ENCODE assay signal across 15 mouse cellular contexts in the genomic region with DNA sequence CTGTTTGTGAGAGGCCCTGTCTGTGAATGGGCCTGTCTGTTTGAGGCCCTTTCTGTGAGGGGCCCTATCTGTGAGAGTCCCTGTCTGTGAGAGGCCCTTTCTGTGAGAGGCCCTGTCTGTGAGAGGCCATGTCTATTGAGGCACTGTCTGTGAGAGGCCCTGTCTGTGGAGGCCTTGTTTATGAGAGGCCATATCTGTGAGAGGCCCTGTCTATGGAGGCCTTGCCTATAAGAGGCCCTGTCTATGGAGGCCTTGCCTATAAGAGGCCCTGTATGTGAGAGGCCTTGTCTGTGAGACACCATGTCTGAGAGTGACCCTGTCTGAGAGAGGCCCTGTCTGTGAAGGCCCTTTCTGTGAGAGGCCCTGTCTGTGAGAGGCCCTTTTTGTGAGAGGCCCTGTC. TPM values are rescaled to one million over a fixed set of nuclear protein-coding genes. Genes with fewer than 3 reads are reported as not detected.
DNase-seq lines count a peak whose midpoint lies in the region; ATAC-seq and TF ChIP-seq lines count a peak whose summit lies in the region.
"Had no signal": no experiment of that assay in that cellular context is flagged by ENCODE, and none has a peak within 500 bp of the region (broad histone marks: within the 10 kb centered on the region; RNA-seq: fewer than 3 reads in every experiment).

No protein-coding gene starts in this region.

- peak overlapping the region; percentile 61 for H3K27ac ChIP-seq in forebrain, embryonic 12.5 days
- no peak overlapping the region for H3K27ac ChIP-seq in forebrain, embryonic 16.5 days (ENCODE audit: low read length)
- peak overlapping the region; percentile 6; the same call in 1 of the 2 replicates for H3K27ac ChIP-seq in lung, embryonic 14.5 days (ENCODE audit: low read depth)
- H3K27ac ChIP-seq in hindbrain, postnatal 0 days: no peak overlapping the region
- peak overlapping the region; percentile 90 for H3K27ac ChIP-seq in liver, embryonic 15.5 days (replicated peaks)

- H3K4me1 ChIP-seq in forebrain, embryonic 12.5 days: no peaks in the 10 kb centered on the region
- no peaks in the 10 kb centered on the region for H3K4me1 ChIP-seq in forebrain, embryonic 16.5 days (replicated peaks; ENCODE audit: control insufficient read depth, insufficient read depth, low read length)
- no peaks in the 10 kb centered on the region for H3K4me1 ChIP-seq in lung, embryonic 14.5 days (ENCODE audit: insufficient read depth)
- no peaks in the 10 kb centered on the region for H3K4me1 ChIP-seq in hindbrain, postnatal 0 days (ENCODE audit: insufficient read depth, low read length)
- H3K4me1 ChIP-seq in liver, embryonic 15.5 days (replicated peaks): peaks cover 58% of the 10 kb centered on the region

- peaks cover 29% of the 10 kb centered on the region; the same call in 1 of the 2 replicates for H3K36me3 ChIP-seq in forebrain, embryonic 12.5 days (replicated peaks)
- no peaks in the 10 kb centered on the region; the same call in 1 of the 2 replicates for H3K36me3 ChIP-seq in forebrain, embryonic 16.5 days (ENCODE audit: control insufficient read depth, insufficient read depth)
- peaks cover 7% of the 10 kb centered on the region; the same call in 1 of the 2 replicates for H3K36me3 ChIP-seq in lung, embryonic 14.5 days (ENCODE audit: insufficient read depth)
- peaks cover 10% of the 10 kb centered on the region; the same call in 1 of the 2 replicates for H3K36me3 ChIP-seq in hindbrain, postnatal 0 days (ENCODE audit: insufficient read depth, low read length)
- peaks cover 56% of the 10 kb centered on the region for H3K36me3 ChIP-seq in liver, embryonic 15.5 days (replicated peaks)

- DNase-seq in lung, embryonic 14.5 days: no peak
- DNase-seq in lung, postnatal 36 days: no peak
- no peak for DNase-seq in hindbrain, postnatal 0 days (ENCODE audit: low spot score)
- no peak for DNase-seq in gastrocnemius, adult 18-20 months (ENCODE audit: low spot score)
- DNase-seq in adrenal gland, postnatal 10 days: no peak
- DNase-seq: adrenal gland, adult 2 months; cerebellum, adult 11-12 months; gastrocnemius, postnatal 25 days; kidney, adult 11 months; lung, postnatal 10 days; retina, postnatal 1 day had no signal

- TF ChIP-seq CTCF in lung, embryonic 14.5 days (IDR thresholded peaks at IDR 0.05; ENCODE audit: low read depth): no peak
- TF ChIP-seq CTCF in hindbrain, postnatal 0 days (IDR thresholded peaks at IDR 0.05; ENCODE audit: low read depth): no peak

- no peak overlapping the region for H3K9ac ChIP-seq in forebrain, embryonic 12.5 days
- no peak overlapping the region for H3K9ac ChIP-seq in forebrain, embryonic 16.5 days (replicated peaks; ENCODE audit: low read depth, low read length)
- no peak overlapping the region for H3K9ac ChIP-seq in lung, embryonic 14.5 days
- H3K9ac ChIP-seq in hindbrain, postnatal 0 days (replicated peaks; ENCODE audit: low read length): no peak overlapping the region
- peak overlapping the region; percentile 77 for H3K9ac ChIP-seq in liver, embryonic 15.5 days

- H3K4me3 ChIP-seq in forebrain, embryonic 12.5 days (replicated peaks): no peak overlapping the region
- H3K4me3 ChIP-seq in forebrain, embryonic 16.5 days (replicated peaks; ENCODE audit: low read length): no peak overlapping the region
- no peak overlapping the region; the same call in 1 of the 2 replicates for H3K4me3 ChIP-seq in lung, embryonic 14.5 days (ENCODE audit: low read depth, low read length)
- no peak overlapping the region for H3K4me3 ChIP-seq in hindbrain, postnatal 0 days (ENCODE audit: low read length)
- peak overlapping the region; percentile 73 for H3K4me3 ChIP-seq in liver, embryonic 15.5 days (replicated peaks)
- H3K4me3 ChIP-seq: myocyte had no signal

- H3K9me3 ChIP-seq in forebrain, embryonic 12.5 days: no peaks in the 10 kb centered on the region
- H3K9me3 ChIP-seq in forebrain, embryonic 16.5 days (ENCODE audit: control insufficient read depth, low read length): no peaks in the 10 kb centered on the region
- H3K9me3 ChIP-seq in lung, embryonic 14.5 days (ENCODE audit: low read depth, low read length): no peaks in the 10 kb centered on the region
- no peaks in the 10 kb centered on the region for H3K9me3 ChIP-seq in hindbrain, postnatal 0 days (ENCODE audit: low read length)
- no peaks in the 10 kb centered on the region for H3K9me3 ChIP-seq in liver, embryonic 15.5 days (replicated peaks)

- 0 out of 2 replicates have a peak, but pooled peaks have one; percentile 23 for ATAC-seq in forebrain, embryonic 12.5 days (ENCODE audit: low FRiP score)
- no peak for ATAC-seq in forebrain, embryonic 16.5 days
- ATAC-seq in lung, embryonic 14.5 days (ENCODE audit: insufficient read depth): peak; percentile 44; the same call in 1 of the 2 replicates
- 0 out of 2 replicates have a peak, but pooled peaks have one; percentile 21 for ATAC-seq in hindbrain, postnatal 0 days
- ATAC-seq in liver, embryonic 15.5 days (ENCODE audit: insufficient read depth): peak; percentile 78

- no peaks in the 10 kb centered on the region for H3K27me3 ChIP-seq in forebrain, embryonic 12.5 days
- no peaks in the 10 kb centered on the region for H3K27me3 ChIP-seq in forebrain, embryonic 16.5 days (replicated peaks; ENCODE audit: control insufficient read depth, insufficient read depth, low read length)
- no peaks in the 10 kb centered on the region for H3K27me3 ChIP-seq in lung, embryonic 14.5 days (ENCODE audit: insufficient read depth, low read length)
- no peaks in the 10 kb centered on the region for H3K27me3 ChIP-seq in hindbrain, postnatal 0 days (ENCODE audit: insufficient read depth, low read length)
- H3K27me3 ChIP-seq in liver, embryonic 15.5 days: no peaks in the 10 kb centered on the region

- H3K4me2 ChIP-seq in forebrain, embryonic 12.5 days: no peak overlapping the region
- no peak overlapping the region for H3K4me2 ChIP-seq in forebrain, embryonic 16.5 days (ENCODE audit: low read length)
- no peak overlapping the region for H3K4me2 ChIP-seq in lung, embryonic 14.5 days
- no peak overlapping the region for H3K4me2 ChIP-seq in hindbrain, postnatal 0 days (ENCODE audit: low read depth, low read length)
- peak overlapping the region; percentile 77 for H3K4me2 ChIP-seq in liver, embryonic 15.5 days

RNA-seq across cellular contexts. Expression of a gene that starts 31.5 kb away (rescaled TPM):
- 24.0 and 24.2 TPM in 2 replicates for polyA plus RNA-seq in forebrain, embryonic 12.5 days (2016; fragmentation: Nextera tagmentation; extraction: Ambion mirVana)
- 31.2 and 35.6 TPM in 2 replicates for polyA plus RNA-seq in forebrain, embryonic 16.5 days (2015; fragmentation: Nextera tagmentation; extraction: Ambion mirVana)
- polyA plus RNA-seq in lung, embryonic 14.5 days (2014; fragmentation: Nextera tagmentation; extraction: Ambion mirVana): 33.0 and 35.9 TPM in 2 replicates
- 34.2 and 55.2 TPM in 2 replicates for total RNA-seq in hindbrain, postnatal 0 days (2014; rRNA removed)
- polyA plus RNA-seq in hindbrain, postnatal 0 days (2015; fragmentation: Nextera tagmentation; extraction: Ambion mirVana): 47.8 and 48.3 TPM in 2 replicates
- polyA plus RNA-seq in liver, embryonic 15.5 days (2015; fragmentation: Nextera tagmentation; extraction: Ambion mirVana): 25.2 and 27.9 TPM in 2 replicates
- 10 to 100 TPM; 11.2 to 13.1 TPM for total RNA-seq in gastrocnemius, adult 18-20 months (2021)
- total RNA-seq in adrenal gland, postnatal 10 days (2021): 10 to 100 TPM; 45.6 to 54.2 TPM

RNA-seq across cellular contexts. Expression of a gene that starts 33.1 kb away (rescaled TPM):
- 18.8 and 24.2 TPM in 2 replicates for polyA plus RNA-seq in forebrain, embryonic 12.5 days (2016; fragmentation: Nextera tagmentation; extraction: Ambion mirVana)
- polyA plus RNA-seq in forebrain, embryonic 16.5 days (2015; fragmentation: Nextera tagmentation; extraction: Ambion mirVana): 29.8 and 31.8 TPM in 2 replicates
- 95.5 and 100.0 TPM in 2 replicates for polyA plus RNA-seq in lung, embryonic 14.5 days (2014; fragmentation: Nextera tagmentation; extraction: Ambion mirVana)
- 101 and 119 TPM in 2 replicates for total RNA-seq in hindbrain, postnatal 0 days (2014; rRNA removed)
- polyA plus RNA-seq in hindbrain, postnatal 0 days (2015; fragmentation: Nextera tagmentation; extraction: Ambion mirVana): 78.2 and 83.9 TPM in 2 replicates
- 47.7 and 55.0 TPM in 2 replicates for polyA plus RNA-seq in liver, embryonic 15.5 days (2015; fragmentation: Nextera tagmentation; extraction: Ambion mirVana)
- total RNA-seq in gastrocnemius, adult 18-20 months (2021): 1 to 10 TPM; 6.6 to 7.1 TPM
- total RNA-seq in adrenal gland, postnatal 10 days (2021): 10 to 100 TPM; 53.8 to 57.1 TPM

RNA-seq across cellular contexts. Expression of a gene that starts 33.2 kb away (rescaled TPM):
- 69.8 and 78.4 TPM in 2 replicates for polyA plus RNA-seq in forebrain, embryonic 12.5 days (2016; fragmentation: Nextera tagmentation; extraction: Ambion mirVana)
- polyA plus RNA-seq in forebrain, embryonic 16.5 days (2015; fragmentation: Nextera tagmentation; extraction: Ambion mirVana): 60.7 and 61.9 TPM in 2 replicates
- polyA plus RNA-seq in lung, embryonic 14.5 days (2014; fragmentation: Nextera tagmentation; extraction: Ambion mirVana): 71.2 and 74.3 TPM in 2 replicates
- total RNA-seq in hindbrain, postnatal 0 days (2014; rRNA removed): 25.5 and 46.1 TPM in 2 replicates
- polyA plus RNA-seq in hindbrain, postnatal 0 days (2015; fragmentation: Nextera tagmentation; extraction: Ambion mirVana): 75.9 and 81.6 TPM in 2 replicates
- polyA plus RNA-seq in liver, embryonic 15.5 days (2015; fragmentation: Nextera tagmentation; extraction: Ambion mirVana): 41.7 and 43.9 TPM in 2 replicates
- total RNA-seq in gastrocnemius, adult 18-20 months (2021): 10 to 100 TPM; 62.0 to 64.3 TPM
- 10 to 100 TPM; 58.3 to 59.7 TPM for total RNA-seq in adrenal gland, postnatal 10 days (2021)

RNA-seq across cellular contexts. Expression of a gene that starts 41.0 kb away (rescaled TPM):
- polyA plus RNA-seq in forebrain, embryonic 12.5 days (2016; fragmentation: Nextera tagmentation; extraction: Ambion mirVana): 13.9 and 18.2 TPM in 2 replicates
- polyA plus RNA-seq in forebrain, embryonic 16.5 days (2015; fragmentation: Nextera tagmentation; extraction: Ambion mirVana): 20.8 TPM in 2 replicates
- 69.8 and 79.1 TPM in 2 replicates for polyA plus RNA-seq in lung, embryonic 14.5 days (2014; fragmentation: Nextera tagmentation; extraction: Ambion mirVana)
- total RNA-seq in hindbrain, postnatal 0 days (2014; rRNA removed): 62.6 and 79.4 TPM in 2 replicates
- 16.1 and 18.5 TPM in 2 replicates for polyA plus RNA-seq in hindbrain, postnatal 0 days (2015; fragmentation: Nextera tagmentation; extraction: Ambion mirVana)
- 5.0 and 6.3 TPM in 2 replicates for polyA plus RNA-seq in liver, embryonic 15.5 days (2015; fragmentation: Nextera tagmentation; extraction: Ambion mirVana)
- 10 to 100 TPM; 82.6 to 90.7 TPM for total RNA-seq in gastrocnemius, adult 18-20 months (2021)
- 100 to 1,000 TPM; 184 to 198 TPM for total RNA-seq in adrenal gland, postnatal 10 days (2021)

RNA-seq across cellular contexts. Expression of a gene that starts 47.3 kb away (rescaled TPM):
- 4.0 and 4.3 TPM in 2 replicates for polyA plus RNA-seq in forebrain, embryonic 12.5 days (2016; fragmentation: Nextera tagmentation; extraction: Ambion mirVana)
- 5.2 and 5.3 TPM in 2 replicates for polyA plus RNA-seq in forebrain, embryonic 16.5 days (2015; fragmentation: Nextera tagmentation; extraction: Ambion mirVana)
- 15.1 and 18.9 TPM in 2 replicates for polyA plus RNA-seq in lung, embryonic 14.5 days (2014; fragmentation: Nextera tagmentation; extraction: Ambion mirVana)
- total RNA-seq in hindbrain, postnatal 0 days (2014; rRNA removed): 2.1 and 5.0 TPM in 2 replicates
- 6.7 and 9.1 TPM in 2 replicates for polyA plus RNA-seq in hindbrain, postnatal 0 days (2015; fragmentation: Nextera tagmentation; extraction: Ambion mirVana)
- polyA plus RNA-seq in liver, embryonic 15.5 days (2015; fragmentation: Nextera tagmentation; extraction: Ambion mirVana): 3.9 and 5.2 TPM in 2 replicates
- 1 to 10 TPM; 7.2 to 8.9 TPM for total RNA-seq in gastrocnemius, adult 18-20 months (2021)
- 10 to 100 TPM; 16.8 to 19.6 TPM for total RNA-seq in adrenal gland, postnatal 10 days (2021)

Comparison
In these comparisons a context has a peak if more than half of its experiments do, and no peak if none do; other contexts are left out.
1. H3K27ac ChIP-seq: peak in forebrain, embryonic 12.5 days (single experiment), lung, embryonic 14.5 days (single experiment) and liver, embryonic 15.5 days (single experiment); none in forebrain, embryonic 16.5 days (single experiment) and hindbrain, postnatal 0 days (single experiment).